Mouse (Mus musculus) ES-Bruce4 (cell line): ENCODE measurements around the gene 1810024B03Rik. TPM values are rescaled to one million over a fixed set of nuclear protein-coding genes. Genes with fewer than 3 reads are reported as not detected.

Experiments used
- H3K27ac ChIP-seq: 2 replicates; pipeline ENCODE4 v1.5.1; 2012; ENCODE audit warnings: low read length, inconsistent platforms; ENCODE audit not compliant: insufficient read depth
- H3K27me3 ChIP-seq: 2 replicates; pipeline ENCODE4 v1.6.1; 2012; ENCODE audit warnings: mild to moderate bottlenecking, low read length, inconsistent platforms; ENCODE audit not compliant: control insufficient read depth, poor library complexity, insufficient read depth, severe bottlenecking
- H3K36me3 ChIP-seq: 2 replicates; pipeline ENCODE4 v1.6.1; 2012; ENCODE audit warnings: inconsistent platforms, mild to moderate bottlenecking, low read length, moderate library complexity; ENCODE audit not compliant: control insufficient read depth, poor library complexity, insufficient read depth, severe bottlenecking
- H3K4me1 ChIP-seq: one replicate; pipeline ENCODE4 v1.8.1; 2011; ENCODE audit warnings: low read length; ENCODE audit not compliant: control insufficient read depth, insufficient read depth
- H3K4me3 ChIP-seq: 2 replicates; pipeline ENCODE4 v1.5.1; 2011; ENCODE audit warnings: low read depth, mild to moderate bottlenecking, low read length
- H3K9ac ChIP-seq: 2 replicates; pipeline ENCODE4 v1.6.1; 2012; ENCODE audit warnings: low read depth, mild to moderate bottlenecking, inconsistent platforms; ENCODE audit not compliant: poor library complexity, severe bottlenecking
- H3K9me3 ChIP-seq: replicated peaks from 2 replicates; pipeline ENCODE4 v1.6.1; 2012; ENCODE audit warnings: mild to moderate bottlenecking, low read length, inconsistent platforms; ENCODE audit not compliant: control insufficient read depth, poor library complexity, insufficient read depth, severe bottlenecking
- CTCF ChIP-seq: IDR thresholded peaks from one replicate; pipeline ENCODE4 v1.8.1; 2011; ENCODE audit warnings: low read depth, low read length
- EP300 ChIP-seq: IDR thresholded peaks from 2 replicates; pipeline ENCODE4 v1.6.1; 2011; ENCODE audit warnings: low read depth, low read length; ENCODE audit not compliant: insufficient read depth
- POLR2A ChIP-seq: IDR thresholded peaks from one replicate; pipeline ENCODE4 v1.8.1; 2011; ENCODE audit warnings: low read length; ENCODE audit not compliant: insufficient read depth
- polyA plus RNA-seq: library from polyadenylated mRNA; stranded (reverse); fragments of >200 nt; gene quantifications from 2 replicates; pipeline ENCODE4 v1.2.4, GENCODE M21; 2011; ENCODE audit warnings: low read depth; ENCODE audit not compliant: missing spikeins, insufficient read depth, insufficient read length

1810024B03Rik gene
- polyA plus RNA-seq, 1 experiment: 2.4 TPM

- Histone ChIP-seq H3K27ac (no peak overlapping the region), H3K36me3 (no peaks in the 10 kb centered on the region), H3K27me3 (no peaks in the 10 kb centered on the region), H3K4me1 (peaks cover 3% of the 10 kb centered on the region), H3K9me3 (no peaks in the 10 kb centered on the region), H3K9ac (no peak overlapping the region), H3K4me3 (no peak overlapping the region)
- TF ChIP-seq EP300: no peak
- no peak for TF ChIP-seq POLR2A
- TF ChIP-seq CTCF: no peak
Observed at GRCm38 (mm10) chr2:127251457-127251856, 43.4 kb upstream of the 1810024B03Rik start.

DNA sequence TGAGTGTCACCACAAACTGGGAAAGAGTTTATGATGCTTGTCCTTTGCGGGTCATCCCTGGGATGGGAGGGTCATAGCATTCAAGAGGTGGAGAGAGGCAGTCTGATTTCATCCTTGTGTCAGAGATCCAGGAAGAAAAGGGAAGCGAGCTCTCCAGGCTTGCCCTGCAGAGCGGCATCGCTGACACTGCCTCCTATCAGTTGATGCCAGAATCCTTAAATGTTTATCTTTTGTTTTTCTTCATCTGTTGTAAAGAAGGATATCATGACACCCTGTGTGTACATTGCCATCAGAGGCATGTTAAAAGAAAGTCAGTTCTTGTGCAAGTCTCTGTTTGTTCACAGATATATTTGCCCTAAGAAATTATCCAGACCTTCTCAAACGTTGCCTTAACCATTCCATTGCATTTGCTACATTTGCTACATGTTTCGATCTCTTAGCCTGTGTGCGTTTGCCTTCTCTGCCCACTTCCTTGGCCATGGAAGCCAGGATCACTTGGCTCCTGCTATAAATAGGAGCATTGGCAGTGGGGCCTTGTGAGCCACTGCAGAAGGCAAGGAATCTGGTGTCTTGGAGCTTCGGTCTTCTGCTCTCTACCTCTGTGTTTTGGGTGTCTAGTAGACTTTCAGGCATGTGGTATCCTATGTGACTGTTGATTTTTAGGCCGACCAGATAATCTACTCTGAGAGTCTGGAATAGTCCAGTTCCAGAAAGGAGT lies 42.4 kb upstream of the 1810024B03Rik start:
- TF ChIP-seq POLR2A (no peak), CTCF (no peak), EP300 (no peak)
- Histone ChIP-seq H3K9me3 (no peaks in the 10 kb centered on the region), H3K4me1 (peaks cover 3% of the 10 kb centered on the region), H3K27ac (no peak overlapping the region), H3K9ac (no peak overlapping the region), H3K36me3 (no peaks in the 10 kb centered on the region), H3K27me3 (no peaks in the 10 kb centered on the region), H3K4me3 (no peak overlapping the region)

DNA sequence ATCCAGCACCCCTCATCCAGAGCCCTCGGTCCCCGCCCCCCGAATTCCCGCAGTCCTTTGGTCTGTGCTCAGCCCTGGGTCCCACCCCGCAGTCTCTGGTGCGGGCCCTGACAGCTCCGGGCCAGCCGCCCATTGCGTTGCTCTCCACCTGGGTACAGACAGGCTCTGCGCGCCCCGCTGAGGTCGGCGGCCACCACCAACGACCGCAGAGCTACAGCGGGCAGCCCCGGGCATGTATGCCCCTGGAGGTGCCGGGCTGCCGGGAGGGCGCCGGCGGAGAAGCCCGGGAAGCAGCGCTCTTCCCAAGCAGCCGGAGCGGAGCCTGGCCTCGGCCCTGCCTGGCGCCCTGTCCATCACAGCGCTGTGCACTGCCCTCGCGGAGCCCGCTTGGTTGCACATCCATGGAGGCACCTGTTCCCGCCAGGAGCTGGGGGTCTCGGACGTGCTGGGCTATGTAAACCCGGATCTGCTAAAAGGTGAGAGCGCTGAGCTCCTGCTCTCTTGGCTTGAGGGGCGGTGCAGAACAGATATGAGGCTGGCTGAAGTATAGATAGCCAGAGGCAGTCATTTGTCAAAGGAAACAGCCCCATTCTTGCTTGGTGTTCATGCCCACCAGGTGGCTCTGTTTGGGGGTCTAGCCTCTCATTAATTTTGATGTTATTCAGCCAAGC lies 40.4 kb upstream of the 1810024B03Rik start:
- TF ChIP-seq POLR2A (no peak), EP300 (no peak), CTCF (no peak)
- Histone ChIP-seq H3K4me3 (peak overlapping the region; percentile 94), H3K27me3 (no peaks in the 10 kb centered on the region), H3K27ac (no peak overlapping the region), H3K4me1 (peaks cover 3% of the 10 kb centered on the region), H3K9me3 (no peaks in the 10 kb centered on the region), H3K36me3 (peaks cover 4% of the 10 kb centered on the region; the same call in 1 of the 2 replicates), H3K9ac (peak overlapping the region; percentile 83)

- Histone ChIP-seq H3K9ac (peak within 1 kb of the TSS; percentile 89), H3K4me1 (peaks cover 3% of the 10 kb centered on the region), H3K27me3 (no peaks in the 10 kb centered on the region), H3K27ac (no peak within 1 kb of the TSS), H3K36me3 (peaks cover 4% of the 10 kb centered on the region; the same call in 1 of the 2 replicates), H3K9me3 (no peaks in the 10 kb centered on the region), H3K4me3 (peak within 1 kb of the TSS; percentile 94)
- TF ChIP-seq POLR2A (peak; percentile 38), CTCF (no peak)
Observed at GRCm38 (mm10) chr2:127247592-127248333, 39.7 kb upstream of the 1810024B03Rik start, which contains the start of the genes Ciao1 and Tmem127. Ciao1 (minus strand) TSS chr2:127247816. Tmem127 (plus strand) TSS chr2:127247908.

DNA sequence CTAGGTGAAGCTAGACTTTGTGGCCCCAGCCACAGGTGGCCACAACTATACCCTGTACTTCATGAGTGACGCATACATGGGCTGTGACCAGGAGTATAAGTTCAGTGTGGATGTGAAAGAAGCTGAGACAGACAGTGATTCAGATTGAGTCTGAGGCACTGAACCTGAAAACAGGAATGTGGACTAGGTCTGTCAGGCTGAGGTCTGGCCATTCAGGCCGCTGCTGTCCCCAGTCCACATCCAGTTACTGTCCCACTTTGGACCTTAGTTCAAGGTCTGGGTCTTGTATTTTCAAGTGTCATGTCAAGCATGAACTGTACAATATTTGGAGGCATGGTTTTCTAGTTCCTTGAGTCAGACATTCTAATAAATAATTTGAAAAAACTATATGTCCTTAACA lies 32.0 kb upstream of the 1810024B03Rik start:
- Histone ChIP-seq H3K36me3 (peaks cover 60% of the 10 kb centered on the region), H3K27ac (no peak overlapping the region), H3K4me3 (no peak overlapping the region), H3K27me3 (no peaks in the 10 kb centered on the region), H3K4me1 (no peaks in the 10 kb centered on the region), H3K9me3 (no peaks in the 10 kb centered on the region), H3K9ac (no peak overlapping the region)
- TF ChIP-seq EP300: no peak
- TF ChIP-seq CTCF: no peak
- TF ChIP-seq POLR2A: no peak
